Mouse (Mus musculus) stomach, embryonic 14.5 days (tissue): ENCODE measurements around the gene Itprid1. TPM values are rescaled to one million over a fixed set of nuclear protein-coding genes. Genes with fewer than 3 reads are reported as not detected.

Experiments
- ATAC-seq: fragments of 200-750 bp; cut with Nextera tagmentation; 2 replicates; pipeline ENCODE4 v1.8.0; 2017; ENCODE audit warnings: low read depth, moderate TSS enrichment; ENCODE audit not compliant: insufficient number of reproducible peaks, insufficient read depth, low FRiP score
- H3K27ac ChIP-seq: fragments of 300-500 bp; sonication (generic); 2 replicates; pipeline ENCODE4 v1.5.1; 2014; ENCODE audit warnings: mild to moderate bottlenecking, low read length, moderate library complexity, mixed read lengths
- H3K27me3 ChIP-seq: fragments of 300-500 bp; sonication (generic); 2 replicates; pipeline ENCODE4 v1.6.1; 2014; ENCODE audit warnings: low read length, control low read depth, mixed read lengths; ENCODE audit not compliant: control insufficient read depth, insufficient read depth
- H3K36me3 ChIP-seq: fragments of 300-500 bp; sonication (generic); 2 replicates; pipeline ENCODE4 v1.6.1; 2014; ENCODE audit warnings: mild to moderate bottlenecking, control low read depth, low read length, moderate library complexity, mixed read lengths; ENCODE audit not compliant: control insufficient read depth, insufficient read depth
- H3K4me1 ChIP-seq: fragments of 300-500 bp; sonication (generic); 2 replicates; pipeline ENCODE4 v1.6.1; 2014; ENCODE audit warnings: low read length, control low read depth, mixed read lengths; ENCODE audit not compliant: control insufficient read depth, insufficient read depth
- H3K4me2 ChIP-seq: fragments of 300-500 bp; sonication (generic); replicated peaks from 2 replicates; pipeline ENCODE4 v1.6.1; 2014; ENCODE audit warnings: low read depth, low read length, control low read depth
- H3K4me3 ChIP-seq: fragments of 300-500 bp; sonication (generic); 2 replicates; pipeline ENCODE4 v1.5.1; 2014; ENCODE audit warnings: low read depth, low read length, control low read depth
- H3K9ac ChIP-seq: fragments of 300-500 bp; sonication (generic); replicated peaks from 2 replicates; pipeline ENCODE4 v1.6.1; 2014; ENCODE audit warnings: low read depth, mild to moderate bottlenecking, control low read depth, low read length, moderate library complexity, mixed read lengths
- H3K9me3 ChIP-seq: fragments of 300-500 bp; sonication (generic); 2 replicates; pipeline ENCODE4 v1.6.1; 2016; ENCODE audit warnings: low read depth, low read length, control low read depth; ENCODE audit not compliant: control insufficient read depth
- WGBS: fragments of 180-500 bp; shearing (Covaris S2); extraction: QIAGEN DNeasy Blood & Tissue Kit; methylation state at CpG from one replicate; pipeline ENCODE4 v1.1.7; 2014; 5-methylcytosine and 5-hydroxymethylcytosine counted together
- polyA plus RNA-seq: library from polyadenylated mRNA; unstranded; fragments of >200 nt; fragmentation: Nextera tagmentation; extraction: Ambion mirVana; gene quantifications from 2 replicates; pipeline ENCODE4 v1.2.1, GENCODE M21; 2014

The Itprid1 gene
- polyA plus RNA-seq, 1 experiment from 2014 or later, result 0.09 TPM

GRCm38 (mm10) chr6:55852589-55852988, 15.9 kb downstream of the Itprid1 start:
- no peaks in the 10 kb centered on the region for H3K36me3 ChIP-seq
- H3K27ac ChIP-seq, result no peak overlapping the region
- no peak overlapping the region for H3K4me3 ChIP-seq
- no peaks in the 10 kb centered on the region for H3K9me3 ChIP-seq
- ATAC-seq, result no peak
- H3K9ac ChIP-seq, result no peak overlapping the region
- no peaks in the 10 kb centered on the region for H3K27me3 ChIP-seq
- no peaks in the 10 kb centered on the region for H3K4me1 ChIP-seq
- no peak overlapping the region for H3K4me2 ChIP-seq

- H3K4me2 ChIP-seq, result no peak overlapping the region
- no peak overlapping the region for H3K9ac ChIP-seq
- WGBS, result 89% methylated on average over 4 of the region's 4 CpGs
- no peak overlapping the region for H3K4me3 ChIP-seq
- no peaks in the 10 kb centered on the region for H3K27me3 ChIP-seq
- H3K36me3 ChIP-seq, result no peaks in the 10 kb centered on the region
- H3K9me3 ChIP-seq, result no peaks in the 10 kb centered on the region
- no peaks in the 10 kb centered on the region for H3K4me1 ChIP-seq
- H3K27ac ChIP-seq, result no peak overlapping the region
- ATAC-seq, result no peak
These were observed 19.4 kb downstream of the Itprid1 start for GRCm38 (mm10) chr6:55856085-55856484.

DNA sequence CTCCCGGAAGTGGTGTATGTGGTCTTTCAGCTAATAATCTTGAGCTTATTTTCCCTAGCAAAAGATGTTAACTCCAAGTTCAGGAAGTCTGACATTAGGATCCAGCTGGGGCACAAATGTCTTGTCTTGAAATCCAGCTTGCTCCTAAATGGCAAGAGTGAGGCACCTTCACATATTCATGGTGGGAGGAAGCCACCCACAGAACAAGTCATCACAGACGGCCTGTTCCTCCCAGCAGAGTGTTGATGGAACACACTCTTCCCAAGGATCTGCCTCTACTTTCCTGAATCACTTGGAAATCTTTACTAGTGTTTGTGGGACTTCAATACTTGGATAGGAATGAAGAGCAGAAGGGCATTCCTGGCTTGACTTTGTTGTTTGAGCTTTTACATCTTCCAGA, 28.5 kb downstream of the Itprid1 start:
- Histone ChIP-seq H3K27ac (no peak overlapping the region), H3K9ac (no peak overlapping the region), H3K27me3 (no peaks in the 10 kb centered on the region), H3K4me1 (no peaks in the 10 kb centered on the region), H3K36me3 (no peaks in the 10 kb centered on the region), H3K4me3 (no peak overlapping the region), H3K4me2 (no peak overlapping the region), H3K9me3 (no peaks in the 10 kb centered on the region)
- ATAC-seq, result no peak
- 69% methylated on average over 2 of the region's 2 CpGs for WGBS

DNA sequence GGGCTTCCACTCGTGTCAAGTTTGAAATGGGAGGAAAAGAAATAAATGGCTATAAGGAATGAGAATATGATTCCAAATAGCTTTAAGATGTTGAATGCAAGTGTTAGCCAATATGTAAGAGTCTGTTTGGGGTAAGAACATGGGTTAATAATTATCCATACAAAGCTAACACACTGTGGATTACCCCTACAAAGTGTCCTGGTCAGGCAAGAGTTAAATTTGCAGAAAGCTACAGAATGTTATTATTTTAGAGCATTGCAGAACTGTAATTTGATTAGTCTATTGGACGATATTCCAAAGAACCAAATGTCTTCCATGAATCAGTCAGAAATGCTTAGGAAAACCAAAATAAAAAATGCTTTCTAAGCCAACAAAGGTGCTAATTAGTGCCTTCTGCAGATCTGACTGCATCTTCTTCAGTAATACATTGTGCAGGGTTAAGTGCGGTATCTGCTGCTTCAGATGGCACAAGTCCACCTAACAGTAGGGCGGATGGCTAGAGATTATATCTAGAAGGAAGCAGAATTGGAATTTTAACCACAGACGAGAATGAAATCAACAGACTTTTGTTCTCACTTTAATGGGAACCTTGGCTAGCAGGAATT, 42.8 kb downstream of the Itprid1 start:
- H3K36me3 ChIP-seq, result no peaks in the 10 kb centered on the region
- no peak for ATAC-seq
- WGBS, result 38% methylated on average over 5 of the region's 5 CpGs

DNA sequence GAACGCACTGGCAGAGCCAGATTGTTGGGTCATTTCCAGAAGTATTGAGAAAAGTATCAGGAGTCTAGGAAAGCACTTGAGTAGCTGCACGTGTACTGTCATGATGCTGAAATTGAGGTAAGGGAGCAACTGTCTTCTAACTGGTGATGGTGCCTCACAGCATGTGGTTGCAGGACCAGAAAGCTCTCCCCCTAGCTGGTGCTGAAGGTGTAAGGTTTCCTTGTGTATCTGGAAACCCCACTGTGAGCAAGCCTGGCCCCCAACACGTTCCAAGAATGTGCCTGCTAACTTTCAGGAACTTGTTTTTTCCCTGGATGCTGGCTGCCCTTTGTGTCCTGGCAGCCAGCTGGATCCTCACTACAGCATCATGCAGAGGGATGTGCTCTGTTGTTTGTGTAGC, 44.2 kb downstream of the Itprid1 start:
- no peaks in the 10 kb centered on the region for H3K9me3 ChIP-seq
- no peak overlapping the region for H3K4me2 ChIP-seq
- no peak for ATAC-seq
- no peak overlapping the region for H3K4me3 ChIP-seq
- H3K27me3 ChIP-seq, result no peaks in the 10 kb centered on the region
- H3K9ac ChIP-seq, result no peak overlapping the region
- H3K36me3 ChIP-seq, result no peaks in the 10 kb centered on the region
- WGBS, result 25% methylated on average over 3 of the region's 3 CpGs
- no peaks in the 10 kb centered on the region for H3K4me1 ChIP-seq
- H3K27ac ChIP-seq, result no peak overlapping the region

More for the DNA sequence above, 42.8 kb downstream of the Itprid1 start:
- no peak overlapping the region for H3K27ac ChIP-seq
- no peaks in the 10 kb centered on the region for H3K9me3 ChIP-seq
- H3K9ac ChIP-seq, result no peak overlapping the region
- H3K4me3 ChIP-seq, result no peak overlapping the region
- H3K4me2 ChIP-seq, result no peak overlapping the region
- no peaks in the 10 kb centered on the region for H3K4me1 ChIP-seq
- no peaks in the 10 kb centered on the region for H3K27me3 ChIP-seq

DNA sequence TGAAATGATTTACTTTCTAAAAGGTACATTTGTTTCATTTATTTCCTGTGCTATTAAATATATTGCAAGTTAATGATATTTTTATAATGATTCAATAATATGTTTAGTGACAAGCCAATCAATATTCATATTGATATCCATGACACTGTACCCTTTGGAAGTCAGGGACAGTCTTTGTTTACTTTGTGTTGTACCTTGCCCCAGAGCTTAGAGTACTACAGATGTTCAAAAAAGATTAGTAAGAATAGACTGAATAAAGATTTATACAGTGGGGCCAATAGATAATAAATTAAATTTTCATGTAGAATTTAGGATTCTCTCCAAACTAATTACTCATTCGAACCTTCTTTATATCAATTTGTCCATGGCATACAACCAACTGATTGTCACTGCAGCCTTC, 50.9 kb downstream of the Itprid1 start:
- WGBS, result 83% methylated on average over 1 of the region's 1 CpGs
- no peaks in the 10 kb centered on the region for H3K4me1 ChIP-seq
- H3K9me3 ChIP-seq, result no peaks in the 10 kb centered on the region
- H3K36me3 ChIP-seq, result no peaks in the 10 kb centered on the region
- no peak overlapping the region for H3K4me3 ChIP-seq
- no peak overlapping the region for H3K4me2 ChIP-seq
- no peak overlapping the region for H3K9ac ChIP-seq
- no peak for ATAC-seq
- H3K27ac ChIP-seq, result no peak overlapping the region
- H3K27me3 ChIP-seq, result no peaks in the 10 kb centered on the region

- no peaks in the 10 kb centered on the region for H3K9me3 ChIP-seq
- H3K27ac ChIP-seq, result no peak overlapping the region
- H3K27me3 ChIP-seq, result no peaks in the 10 kb centered on the region
- H3K36me3 ChIP-seq, result no peaks in the 10 kb centered on the region
- 77% methylated on average over 5 of the region's 5 CpGs for WGBS
- H3K4me3 ChIP-seq, result no peak overlapping the region
- H3K9ac ChIP-seq, result no peak overlapping the region
- no peak overlapping the region for H3K4me2 ChIP-seq
- H3K4me1 ChIP-seq, result no peaks in the 10 kb centered on the region
- ATAC-seq, result no peak
These were observed 65.1 kb downstream of the Itprid1 start for GRCm38 (mm10) chr6:55901568-55902328.

DNA sequence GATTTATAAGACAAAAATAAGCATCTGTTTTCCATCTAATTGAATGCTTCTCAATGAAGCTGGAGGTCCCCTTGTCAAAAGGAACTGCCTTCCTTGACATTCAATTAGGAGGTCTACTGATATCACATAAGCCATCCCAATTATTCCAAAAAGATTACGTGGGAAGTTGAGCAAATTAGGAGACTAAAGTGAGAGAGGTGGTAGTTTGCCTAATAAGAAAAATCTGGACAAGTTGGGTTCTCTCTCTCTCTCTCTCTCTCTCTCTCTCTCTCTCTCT, 65.6 kb downstream of the Itprid1 start:
- Histone ChIP-seq H3K27me3 (no peaks in the 10 kb centered on the region), H3K4me3 (no peak overlapping the region), H3K9ac (no peak overlapping the region), H3K9me3 (no peaks in the 10 kb centered on the region), H3K27ac (no peak overlapping the region), H3K4me2 (no peak overlapping the region), H3K4me1 (no peaks in the 10 kb centered on the region), H3K36me3 (no peaks in the 10 kb centered on the region)
- WGBS, result 86% methylated on average over 1 of the region's 1 CpGs
- ATAC-seq, result no peak

DNA sequence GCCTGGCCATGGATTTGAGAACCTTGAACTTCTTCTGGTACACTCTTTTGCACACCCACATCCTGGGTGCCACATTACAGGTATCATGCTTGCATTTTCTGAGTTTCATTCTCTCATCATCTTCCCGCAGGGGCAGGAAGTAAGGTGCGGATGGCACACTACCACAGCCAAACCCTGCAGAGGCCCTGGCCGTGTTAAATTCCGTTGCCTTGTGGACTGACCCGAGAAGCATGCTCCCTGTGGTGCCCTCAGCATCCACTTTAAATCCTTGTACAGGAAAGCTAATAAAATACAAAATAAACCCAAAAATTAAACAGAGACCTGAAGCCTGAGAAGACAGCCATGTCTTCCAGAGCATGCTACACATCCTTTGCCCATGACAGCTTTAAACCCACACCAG, 82.5 kb downstream of the Itprid1 start:
- Histone ChIP-seq H3K4me2 (no peak overlapping the region), H3K9me3 (no peaks in the 10 kb centered on the region), H3K27me3 (no peaks in the 10 kb centered on the region), H3K4me3 (no peak overlapping the region), H3K9ac (no peak overlapping the region), H3K36me3 (no peaks in the 10 kb centered on the region), H3K4me1 (no peaks in the 10 kb centered on the region), H3K27ac (no peak overlapping the region)
- 90% methylated on average over 5 of the region's 5 CpGs for WGBS
- ATAC-seq, result no peak
